Mouse (Mus musculus) bone marrow, adult 2 months (tissue): Measurements from ENCODE around the gene Psmd13.

Experiments
- CTCF ChIP-seq: fragments of 200-500 bp; IDR thresholded peaks from 2 replicates; pipeline ENCODE4 v1.5.1; 2011; ENCODE audit warnings: low read length, control low read depth; ENCODE audit not compliant: control insufficient read depth, insufficient read depth
- POLR2A ChIP-seq: fragments of 200-500 bp; IDR thresholded peaks from 2 replicates; pipeline ENCODE4 v1.6.1; 2011; ENCODE audit warnings: low read depth, mild to moderate bottlenecking, control low read depth, low read length, borderline replicate concordance; ENCODE audit not compliant: control insufficient read depth

DNA sequence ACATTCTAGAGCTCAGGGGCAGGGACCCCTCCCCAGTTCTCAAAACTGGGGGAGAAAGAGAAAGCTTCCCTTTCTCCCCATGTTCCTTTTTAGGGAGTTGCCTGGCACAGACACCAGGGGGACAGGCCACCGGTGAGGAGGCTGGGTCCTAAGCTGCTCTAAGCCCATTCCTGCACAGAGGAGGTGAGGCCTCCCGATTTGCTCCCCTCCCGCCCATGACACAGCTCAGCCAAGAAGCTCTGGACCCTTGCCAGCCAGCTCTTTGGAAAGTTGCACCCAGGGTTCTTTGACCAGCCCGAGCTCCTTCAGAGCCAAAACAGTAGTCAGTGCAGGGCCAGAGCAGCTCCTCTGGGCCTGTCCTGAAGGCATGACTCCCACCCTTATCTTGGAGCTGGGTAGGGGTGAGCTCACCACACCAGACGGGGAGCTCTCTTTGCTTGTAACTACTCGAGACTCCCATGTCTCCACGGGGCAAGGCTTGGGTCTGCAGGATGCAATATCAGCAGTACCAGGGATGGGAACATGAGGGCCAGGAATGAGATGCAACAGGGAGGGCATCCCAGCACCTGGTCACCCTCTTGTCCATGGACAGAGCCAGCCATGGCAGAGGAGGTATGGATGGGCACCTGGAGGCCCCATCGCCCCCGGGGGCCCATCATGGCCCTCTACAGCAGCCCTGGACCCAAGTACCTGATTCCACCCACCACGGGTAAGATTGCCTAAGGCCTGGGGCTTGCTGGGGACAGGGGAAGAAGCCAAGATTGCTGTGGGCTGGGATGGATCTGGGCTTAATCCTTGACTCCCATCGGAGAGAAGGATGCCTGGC, 33.8 kb upstream of the Psmd13 start, which contains the start of gene Odf3:
- no peak for TF ChIP-seq CTCF
- no peak for TF ChIP-seq POLR2A
